ENCODE assay signal across 21 mouse cellular contexts in the genomic region with DNA sequence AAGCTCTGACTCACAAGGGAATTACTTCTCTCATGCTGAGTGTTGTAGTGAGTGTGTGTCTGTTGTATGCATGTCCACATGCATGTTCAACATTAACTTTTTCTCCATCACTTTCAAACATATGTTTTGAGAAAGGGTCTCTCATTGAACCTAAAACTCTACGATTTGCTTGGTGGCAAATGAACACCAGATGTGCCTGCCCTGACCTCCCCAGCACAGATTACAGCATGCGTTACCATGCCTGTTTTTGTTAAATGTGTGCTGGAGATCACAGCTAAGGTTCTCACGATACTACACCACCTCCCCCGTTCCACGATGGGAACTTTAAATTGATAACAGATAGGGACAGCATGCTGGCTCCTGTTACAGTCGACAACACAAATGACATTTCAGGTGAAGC.
A peak's percentile ranks its signal among the peaks of the same experiment; 100 is the strongest.
DNase-seq lines count a peak whose midpoint lies in the region; ATAC-seq lines count a peak whose summit lies in the region.
"Had no signal": no experiment of that assay in that cellular context is flagged by ENCODE, and none has a peak within 500 bp of the region (broad histone marks: within the 10 kb centered on the region; RNA-seq: fewer than 3 reads in every experiment).

No protein-coding gene starts in this region.

- H3K4me2 ChIP-seq in neural tube, embryonic 15.5 days: no peak overlapping the region
- H3K4me2 ChIP-seq: hindbrain, embryonic 13.5 days; liver, embryonic 15.5 days; midbrain, embryonic 12.5 days had no signal

- H3K4me3 ChIP-seq in neural tube, embryonic 15.5 days (replicated peaks): no peak overlapping the region
- H3K4me3 ChIP-seq in embryonic facial prominence, embryonic 10.5 days: no peak overlapping the region
- H3K4me3 ChIP-seq: hindbrain, embryonic 13.5 days; liver, embryonic 15.5 days; midbrain, embryonic 12.5 days had no signal

- peaks cover 2% of the 10 kb centered on the region for H3K4me1 ChIP-seq in neural tube, embryonic 15.5 days
- H3K4me1 ChIP-seq in embryonic facial prominence, embryonic 10.5 days: peaks cover 38% of the 10 kb centered on the region
- H3K4me1 ChIP-seq: liver, embryonic 15.5 days had no signal

- no peaks in the 10 kb centered on the region for H3K27me3 ChIP-seq in neural tube, embryonic 15.5 days (replicated peaks)
- H3K27me3 ChIP-seq in embryonic facial prominence, embryonic 10.5 days (replicated peaks; ENCODE audit: low read depth, poor library complexity, severe bottlenecking): no peaks in the 10 kb centered on the region
- H3K27me3 ChIP-seq: hindbrain, embryonic 13.5 days; liver, embryonic 15.5 days; midbrain, embryonic 12.5 days had no signal

- peak; percentile 24 for DNase-seq in neural tube, embryonic 10.5 days (ENCODE audit: extremely low spot score, low spot score)
- DNase-seq in embryonic facial prominence, embryonic 10.5 days (ENCODE audit: low spot score): peak; percentile 71
- DNase-seq in hindlimb bud, embryonic 11.5 days (ENCODE audit: extremely low spot score, low read depth, low spot score): peak; percentile 67
- DNase-seq in mesoderm, embryonic 11.5 days (ENCODE audit: low read depth, low spot score): peak; percentile 68
- no peak for DNase-seq in gastrocnemius, adult 8-10 months (ENCODE audit: low spot score in 2 of 2)
- DNase-seq in right cerebral cortex, postnatal 36 days (ENCODE audit: low spot score in 2 of 2): no peak
- DNase-seq in urinary bladder, adult 18-20 months (ENCODE audit: low spot score in 2 of 2): no peak
- DNase-seq: adrenal gland, adult 8-10 months; cerebellum, adult 2 months; cerebellum, postnatal 25 days; gastrocnemius, postnatal 10 days; kidney, adult 2 months; kidney, postnatal 10 days; liver; right cerebral cortex, postnatal 25 days had no signal

- no peak for ATAC-seq in neural tube, embryonic 15.5 days (ENCODE audit: low FRiP score)
- ATAC-seq: activated CD4-positive, CD25-positive, alpha-beta regulatory T cell, adult 4 months; lung, postnatal 0 days had no signal

- WGBS in neural tube, embryonic 15.5 days: 75% methylated on average over 6 of the region's 6 CpGs
- WGBS in embryonic facial prominence, embryonic 10.5 days: 36% methylated on average over 6 of the region's 6 CpGs

- H3K9me3 ChIP-seq in neural tube, embryonic 15.5 days (replicated peaks): no peaks in the 10 kb centered on the region
- no peaks in the 10 kb centered on the region for H3K9me3 ChIP-seq in embryonic facial prominence, embryonic 10.5 days
- H3K9me3 ChIP-seq: hindbrain, embryonic 13.5 days; liver, embryonic 15.5 days; midbrain, embryonic 12.5 days had no signal

- no peak overlapping the region for H3K27ac ChIP-seq in neural tube, embryonic 15.5 days (replicated peaks)
- no peak overlapping the region; the same call in 1 of the 2 replicates for H3K27ac ChIP-seq in embryonic facial prominence, embryonic 10.5 days (replicated peaks)
- H3K27ac ChIP-seq: hindbrain, embryonic 13.5 days; liver, embryonic 15.5 days; midbrain, embryonic 12.5 days had no signal

- no peaks in the 10 kb centered on the region for H3K36me3 ChIP-seq in neural tube, embryonic 15.5 days
- H3K36me3 ChIP-seq in embryonic facial prominence, embryonic 10.5 days (replicated peaks): peaks cover 15% of the 10 kb centered on the region; the same call in 1 of the 2 replicates
- H3K36me3 ChIP-seq: liver, embryonic 15.5 days had no signal

- H3K9ac ChIP-seq in neural tube, embryonic 15.5 days (replicated peaks): no peak overlapping the region
- H3K9ac ChIP-seq: hindbrain, embryonic 13.5 days; liver, embryonic 15.5 days; midbrain, embryonic 12.5 days had no signal

Comparison
In these comparisons a context has a peak if more than half of its experiments do, and no peak if none do; other contexts are left out.
1. DNase-seq: peak in neural tube, embryonic 10.5 days (single experiment), embryonic facial prominence, embryonic 10.5 days (single experiment), hindlimb bud, embryonic 11.5 days (single experiment) and mesoderm, embryonic 11.5 days (single experiment); none in gastrocnemius, adult 8-10 months (0 of 2), right cerebral cortex, postnatal 36 days (0 of 2) and urinary bladder, adult 18-20 months (0 of 2).